13 mouse cellular contexts compared by ENCODE assay signal in genomic region chr1:64191242-64192220, GRCm38 (mm10).
DNase-seq lines count a peak whose midpoint lies in the region; ATAC-seq lines count a peak whose summit lies in the region.
"Had no signal": no experiment of that assay in that cellular context is flagged by ENCODE, and none has a peak within 500 bp of the region (broad histone marks: within the 10 kb centered on the region; RNA-seq: fewer than 3 reads in every experiment).

No protein-coding gene starts in this region.

- no peaks in the 10 kb centered on the region for H3K36me3 ChIP-seq in embryonic facial prominence, embryonic 14.5 days (ENCODE audit: control insufficient read depth, insufficient read depth, low read length)
- no peaks in the 10 kb centered on the region for H3K36me3 ChIP-seq in hindbrain, embryonic 14.5 days (replicated peaks; ENCODE audit: control insufficient read depth, insufficient read depth)
- H3K36me3 ChIP-seq in neural tube, embryonic 11.5 days (ENCODE audit: control insufficient read depth, insufficient read depth, low read length), result no peaks in the 10 kb centered on the region
- H3K36me3 ChIP-seq: kidney, embryonic 15.5 days; liver, embryonic 13.5 days; stomach, embryonic 15.5 days had no signal

- peak; percentile 53; the same call in 1 of the 2 replicates for ATAC-seq in embryonic facial prominence, embryonic 14.5 days (ENCODE audit: low read depth)
- ATAC-seq in hindbrain, embryonic 14.5 days (ENCODE audit: low FRiP score), result peak; percentile 33; the same call in 1 of the 2 replicates
- 0 out of 2 replicates have a peak, but pooled peaks have one; percentile 20 for ATAC-seq in neural tube, embryonic 11.5 days (ENCODE audit: insufficient read depth, low FRiP score, low TSS enrichment)

- no peak overlapping the region for H3K9ac ChIP-seq in embryonic facial prominence, embryonic 14.5 days (ENCODE audit: low read depth, low read length)
- no peak overlapping the region for H3K9ac ChIP-seq in hindbrain, embryonic 14.5 days
- no peak overlapping the region for H3K9ac ChIP-seq in neural tube, embryonic 11.5 days (ENCODE audit: low read length)
- H3K9ac ChIP-seq: kidney, embryonic 15.5 days; liver, embryonic 13.5 days; stomach, embryonic 15.5 days had no signal

- intact Hi-C loops in heart, postnatal 25 days (cut with DNase I), result loop anchor here (10.0 kb wide), 1 partner anchor 803 kb away; no protein-coding TSS in a partner anchor

- H3K27me3 ChIP-seq in embryonic facial prominence, embryonic 14.5 days (replicated peaks; ENCODE audit: control insufficient read depth, insufficient read depth, low read length), result no peaks in the 10 kb centered on the region
- H3K27me3 ChIP-seq in hindbrain, embryonic 14.5 days (ENCODE audit: control insufficient read depth, insufficient read depth, low read length), result no peaks in the 10 kb centered on the region
- H3K27me3 ChIP-seq in neural tube, embryonic 11.5 days (ENCODE audit: control insufficient read depth, insufficient read depth, low read length), result no peaks in the 10 kb centered on the region
- H3K27me3 ChIP-seq: kidney, embryonic 15.5 days; liver, embryonic 13.5 days; stomach, embryonic 15.5 days had no signal

- H3K27ac ChIP-seq in embryonic facial prominence, embryonic 14.5 days (replicated peaks; ENCODE audit: low read depth, low read length), result no peak overlapping the region
- H3K27ac ChIP-seq in hindbrain, embryonic 14.5 days, result 0 out of 2 replicates have a peak overlapping the region, but pooled peaks have one; percentile 28
- H3K27ac ChIP-seq in neural tube, embryonic 11.5 days (ENCODE audit: low read depth, low read length), result no peak overlapping the region
- H3K27ac ChIP-seq: kidney, embryonic 15.5 days; liver, embryonic 13.5 days; stomach, embryonic 15.5 days had no signal

- DNase-seq in heart, adult 11 months, result peak; percentile 89
- DNase-seq in heart, postnatal 25 days (ENCODE audit: low spot score), result no peak
- DNase-seq in embryonic facial prominence, embryonic 14.5 days (ENCODE audit: low spot score), result peak; percentile 33
- no peak for DNase-seq in hindbrain, embryonic 14.5 days (ENCODE audit: low spot score)
- peak; percentile 39 for DNase-seq in neural tube, embryonic 11.5 days (ENCODE audit: low spot score)
- DNase-seq in right cerebral cortex, postnatal 36 days (ENCODE audit: low spot score in 2 of 2), result no peak
- DNase-seq in T-cell, adult 2 months (ENCODE audit: low spot score), result no peak
- no peak for DNase-seq in adrenal gland, adult 2 months
- DNase-seq: gastrocnemius, postnatal 25 days; heart, postnatal 14 days; liver, embryonic 13.5 days had no signal

- H3K4me2 ChIP-seq in embryonic facial prominence, embryonic 14.5 days (ENCODE audit: low read depth, low read length), result no peak overlapping the region
- H3K4me2 ChIP-seq in hindbrain, embryonic 14.5 days (replicated peaks), result no peak overlapping the region
- no peak overlapping the region for H3K4me2 ChIP-seq in neural tube, embryonic 11.5 days (ENCODE audit: low read depth)
- H3K4me2 ChIP-seq: kidney, embryonic 15.5 days; liver, embryonic 13.5 days; stomach, embryonic 15.5 days had no signal

- WGBS in embryonic facial prominence, embryonic 14.5 days, result 72% methylated on average over 11 of the region's 11 CpGs
- 45% methylated on average over 11 of the region's 11 CpGs for WGBS in hindbrain, embryonic 14.5 days
- WGBS in neural tube, embryonic 11.5 days, result 56% methylated on average over 11 of the region's 11 CpGs

- H3K4me1 ChIP-seq in embryonic facial prominence, embryonic 14.5 days (ENCODE audit: control insufficient read depth, insufficient read depth, low read length), result peaks cover 19% of the 10 kb centered on the region
- peaks cover 32% of the 10 kb centered on the region for H3K4me1 ChIP-seq in hindbrain, embryonic 14.5 days (replicated peaks; ENCODE audit: control insufficient read depth, insufficient read depth, low read length)
- peaks cover 26% of the 10 kb centered on the region for H3K4me1 ChIP-seq in neural tube, embryonic 11.5 days (ENCODE audit: control insufficient read depth, insufficient read depth, low read length)
- H3K4me1 ChIP-seq: stomach, embryonic 15.5 days had no signal

- no peaks in the 10 kb centered on the region for H3K9me3 ChIP-seq in embryonic facial prominence, embryonic 14.5 days (ENCODE audit: control insufficient read depth, low read length)
- no peaks in the 10 kb centered on the region for H3K9me3 ChIP-seq in hindbrain, embryonic 14.5 days (ENCODE audit: control insufficient read depth, low read length)
- H3K9me3 ChIP-seq in neural tube, embryonic 11.5 days (ENCODE audit: control insufficient read depth, low read length), result no peaks in the 10 kb centered on the region
- H3K9me3 ChIP-seq: kidney, embryonic 15.5 days; liver, embryonic 13.5 days; stomach, embryonic 15.5 days had no signal

- no peak overlapping the region for H3K4me3 ChIP-seq in embryonic facial prominence, embryonic 14.5 days (ENCODE audit: low read depth, low read length)
- H3K4me3 ChIP-seq in hindbrain, embryonic 14.5 days (replicated peaks; ENCODE audit: low read length), result no peak overlapping the region
- no peak overlapping the region for H3K4me3 ChIP-seq in neural tube, embryonic 11.5 days (ENCODE audit: low read depth, low read length)
- H3K4me3 ChIP-seq: kidney, embryonic 15.5 days; liver, embryonic 13.5 days; stomach, embryonic 15.5 days had no signal

Comparison
In these comparisons a context has a peak if more than half of its experiments do, and no peak if none do; other contexts are left out.
1. DNase-seq: peak in heart, adult 11 months (single experiment), embryonic facial prominence, embryonic 14.5 days (single experiment) and neural tube, embryonic 11.5 days (single experiment); none in heart, postnatal 25 days (single experiment), hindbrain, embryonic 14.5 days (single experiment), right cerebral cortex, postnatal 36 days (0 of 2), T-cell, adult 2 months (single experiment) and adrenal gland, adult 2 months (single experiment).
2. Peak in every context shown above with its lines, with median percentiles within 50 percentile points of each other: ATAC-seq.